Mouse (Mus musculus) ovary, postnatal 10 days (tissue): ENCODE results near the gene Xcl1.

Experiments
- DNase-seq: peaks from one replicate; pipeline ENCODE4 v3.0.0; 2022; ENCODE audit warnings: low spot score

The Xcl1 gene

DNA sequence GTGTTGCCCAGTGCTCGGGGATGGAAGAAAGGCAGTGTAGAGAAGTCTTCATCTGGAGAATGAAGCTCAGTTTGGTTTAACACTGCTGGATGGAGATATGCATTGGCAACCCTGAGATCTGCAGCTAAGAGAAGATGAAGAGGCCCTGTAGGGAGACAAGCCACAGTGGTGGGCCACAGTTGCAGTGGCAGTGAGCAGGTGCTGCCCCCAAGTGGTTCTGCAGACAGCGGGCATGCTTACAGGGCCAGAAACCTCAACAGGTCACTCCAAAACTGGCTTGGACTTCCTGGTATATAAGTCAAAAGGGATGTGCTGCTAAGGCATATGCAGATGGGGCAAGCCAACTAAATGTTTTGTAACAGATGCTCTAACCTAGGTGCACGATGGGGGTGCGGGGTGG, 30.3 kb downstream of the Xcl1 start:
- DNase-seq, result peak; percentile 17

DNA sequence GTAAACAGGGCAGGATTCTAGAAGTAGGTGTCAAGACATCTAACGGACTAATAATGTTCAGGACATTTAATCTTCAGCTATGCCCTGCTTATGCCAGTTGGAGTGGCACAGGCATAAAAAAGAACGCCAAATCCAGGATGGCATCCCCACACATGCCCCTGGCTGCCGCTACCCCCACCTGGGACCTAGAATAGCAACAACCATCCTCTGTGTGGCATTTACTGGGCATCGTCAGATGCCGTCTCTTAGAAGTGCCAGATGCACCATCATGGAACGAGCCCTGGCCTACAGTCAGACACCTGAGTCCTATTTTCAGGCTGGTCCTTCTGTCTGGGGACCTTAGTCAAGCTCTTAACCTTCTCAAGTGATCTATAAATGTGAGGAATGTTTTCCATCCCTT, 34.6 kb downstream of the Xcl1 start:
- no peak for DNase-seq

GRCm38 (mm10) chr1:164900226-164900625, 35.1 kb downstream of the Xcl1 start:
- no peak for DNase-seq

DNA sequence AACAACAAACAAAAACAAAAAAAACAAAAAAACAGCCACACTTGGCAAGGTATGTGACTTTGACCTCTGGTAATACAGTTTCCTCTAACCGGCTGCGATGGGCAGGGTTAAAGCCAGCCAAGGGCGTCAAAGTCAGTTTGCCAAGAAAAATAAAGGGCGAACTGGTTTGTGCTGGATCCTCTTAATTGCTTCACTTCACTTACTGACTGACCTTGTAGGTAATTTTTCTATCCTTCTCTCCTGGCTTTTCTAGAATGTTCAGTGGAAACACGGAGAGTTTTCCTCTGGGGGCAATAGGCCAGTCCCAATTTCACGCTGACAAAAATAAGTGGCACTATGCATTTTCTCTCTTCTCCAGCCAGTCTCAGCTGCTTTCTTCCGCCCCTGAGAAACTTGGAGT, 35.8 kb downstream of the Xcl1 start:
- no peak for DNase-seq

GRCm38 (mm10) chr1:164898846-164899351, 36.4 kb downstream of the Xcl1 start:
- DNase-seq, result peak; percentile 46

DNA sequence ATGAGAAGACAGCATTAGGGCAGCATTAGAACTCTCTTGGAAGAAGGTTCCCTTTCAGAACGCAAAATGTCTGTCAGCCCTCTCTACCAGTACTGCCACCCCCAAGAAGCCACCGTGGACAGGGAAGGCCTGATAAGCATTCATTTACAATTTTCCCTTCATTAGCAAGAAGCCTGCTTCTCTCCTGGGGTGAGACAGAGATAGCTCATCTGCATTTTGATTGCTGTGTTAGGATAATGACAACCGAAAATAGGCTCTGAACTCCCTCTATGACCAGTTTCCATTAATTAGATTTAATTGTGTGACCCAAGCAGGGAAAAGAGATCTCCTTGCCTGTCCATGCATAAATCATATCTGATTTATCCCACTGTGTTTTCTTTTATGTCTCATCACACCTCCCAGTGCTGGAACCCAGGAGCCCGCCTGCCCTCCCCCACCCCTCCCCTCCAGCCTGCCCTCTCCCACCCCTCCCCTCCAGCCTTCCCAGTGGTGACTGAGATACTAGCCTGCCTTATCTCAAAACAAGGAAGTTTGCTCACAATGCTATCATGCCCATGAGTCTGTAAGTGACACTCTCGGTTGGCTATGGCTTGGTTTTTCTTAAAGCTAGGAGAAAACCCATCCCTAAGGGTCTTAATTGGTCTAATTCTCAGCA, 38.0 kb downstream of the Xcl1 start:
- no peak for DNase-seq

DNA sequence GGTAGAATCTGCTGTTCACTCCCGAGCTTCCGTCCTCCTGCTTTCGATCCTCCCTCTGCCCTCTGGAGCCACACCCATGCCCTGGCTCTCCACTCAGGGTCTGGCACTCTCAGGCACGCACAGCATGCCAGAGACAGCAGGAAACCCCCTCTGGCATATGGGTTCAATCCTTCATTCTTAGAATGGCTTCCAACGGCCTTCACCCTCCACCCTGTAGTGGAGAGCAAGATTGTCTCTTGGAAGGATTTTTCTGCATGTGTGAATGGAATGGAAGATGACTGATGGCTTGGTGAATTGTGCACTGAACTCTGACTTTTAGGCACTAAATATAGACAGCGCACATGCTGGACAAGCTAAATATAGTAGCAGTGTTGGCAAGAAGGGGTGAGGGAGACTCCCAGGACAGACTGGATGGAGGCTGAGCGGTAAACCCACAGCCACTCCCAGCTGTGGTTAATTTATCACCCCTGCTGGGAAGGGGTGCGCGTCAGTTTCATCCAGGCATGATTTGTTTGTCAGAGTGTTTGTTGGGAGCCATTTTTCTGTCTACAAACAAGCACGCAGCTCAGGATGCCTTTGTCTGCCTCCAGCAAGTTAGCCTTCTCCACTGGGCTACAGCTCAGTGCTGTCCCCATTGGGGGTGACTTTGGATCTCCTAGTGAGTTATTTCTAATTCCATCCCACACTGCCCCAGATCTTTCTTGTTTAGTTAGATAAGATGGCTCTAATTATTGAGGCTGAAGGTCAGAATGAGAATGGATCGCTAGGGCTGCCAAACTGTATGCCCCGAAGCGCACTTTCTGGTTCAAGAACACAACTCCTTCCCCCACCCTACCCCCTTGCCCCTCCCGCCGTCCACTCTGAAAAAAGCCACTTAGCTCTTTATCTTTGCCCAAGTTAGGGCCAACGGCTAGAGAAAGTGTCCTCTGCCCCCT, 38.8 kb downstream of the Xcl1 start:
- no peak for DNase-seq

- DNase-seq, result no peak
These were observed 39.5 kb downstream of the Xcl1 start for GRCm38 (mm10) chr1:164895806-164896205.

DNA sequence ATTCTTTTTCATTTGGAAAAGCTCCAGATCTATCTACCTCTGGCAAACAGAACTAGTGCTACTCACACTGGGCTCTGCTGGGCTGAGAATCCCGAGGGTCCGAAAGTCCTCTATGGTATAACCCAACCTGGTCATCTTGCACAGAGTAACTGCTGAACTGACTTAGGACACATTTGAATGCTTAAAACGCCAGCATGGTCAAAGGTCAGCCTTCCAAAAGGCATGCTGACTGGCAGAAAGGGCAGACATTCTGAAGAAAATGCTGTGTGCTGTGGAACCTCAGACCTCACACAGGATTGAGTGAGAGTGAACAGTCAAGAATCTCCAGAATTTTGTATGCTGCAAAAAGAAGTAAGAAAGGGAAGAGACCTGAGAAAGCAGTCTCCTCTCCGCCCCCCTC, 45.0 kb downstream of the Xcl1 start:
- DNase-seq, result no peak

GRCm38 (mm10) chr1:164888563-164888962, 46.8 kb downstream of the Xcl1 start:
- no peak for DNase-seq

DNA sequence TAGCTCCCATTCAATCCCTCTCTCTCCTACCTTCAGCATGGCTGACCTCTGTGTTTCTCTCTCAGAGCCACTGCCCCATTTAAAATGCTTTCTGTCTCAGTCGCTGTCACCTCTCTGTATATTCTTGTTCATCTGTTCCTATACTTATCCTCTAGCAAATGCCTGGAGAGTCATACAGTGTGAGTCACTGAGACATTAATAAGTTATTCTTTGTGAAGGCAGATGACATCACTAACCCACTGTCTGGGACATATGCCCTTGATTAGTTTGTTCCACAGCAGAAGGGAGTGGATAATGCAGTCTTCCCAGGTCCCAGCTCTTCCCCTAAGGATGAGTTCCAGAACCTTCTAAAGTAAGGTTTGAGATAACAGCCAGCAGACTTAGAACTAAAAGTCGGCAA, 47.6 kb downstream of the Xcl1 start:
- DNase-seq, result no peak

- DNase-seq, result no peak
These were observed 53.4 kb downstream of the Xcl1 start for GRCm38 (mm10) chr1:164881891-164882290.
